Mouse (Mus musculus): ENCODE data around the gene Ptpra. TPM values are rescaled to one million over a fixed set of nuclear protein-coding genes. Genes with fewer than 3 reads are reported as not detected.

The Ptpra gene
- total and polyA plus RNA-seq, 2 experiments from 2014 or later = 144 to 147 TPM

DNA sequence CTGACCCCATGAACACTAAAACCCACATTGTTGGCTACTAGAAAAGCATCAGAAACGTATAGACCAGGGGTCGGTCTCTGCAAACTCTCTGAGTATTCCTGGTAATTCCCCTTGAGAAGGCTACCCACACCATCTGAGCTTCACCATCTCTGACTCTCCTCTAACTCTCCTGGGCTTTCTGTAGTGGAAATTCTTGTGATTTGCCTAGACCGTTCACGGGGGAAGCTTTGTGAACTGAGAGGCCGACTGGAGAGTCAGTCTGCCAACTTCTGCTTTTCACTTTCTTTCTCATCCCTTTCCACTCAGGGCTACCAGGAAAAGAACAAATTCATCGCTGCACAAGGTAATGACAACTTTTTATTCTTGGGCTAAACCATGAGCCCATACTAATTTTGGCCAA lies 84.9 kb downstream of the Ptpra start:
- DNase-seq (ENCODE audit: low spot score) (no peak), ATAC-seq (ENCODE audit: low FRiP score) (no peak)
- 93% methylated on average over 6 of the region's 6 CpGs for WGBS
- H3K4me2 ChIP-seq (ENCODE audit: low read depth, low read length, poor library complexity, severe bottlenecking) = no peak overlapping the region
- H3K27ac ChIP-seq (ENCODE audit: low read depth, low read length) = no peak overlapping the region
- H3K36me3 ChIP-seq (ENCODE audit: insufficient read depth, low read length) = peaks cover 58% of the 10 kb centered on the region
- H3K9me3 ChIP-seq (ENCODE audit: low read length) = no peaks in the 10 kb centered on the region
- no peak overlapping the region for H3K9ac ChIP-seq (replicated peaks; ENCODE audit: low read length, poor library complexity, severe bottlenecking)
- no peak overlapping the region for H3K4me3 ChIP-seq (ENCODE audit: low read depth, low read length)
- H3K4me1 ChIP-seq (ENCODE audit: insufficient read depth, low read length) = no peaks in the 10 kb centered on the region
- H3K27me3 ChIP-seq (ENCODE audit: insufficient read depth, low read length) = no peaks in the 10 kb centered on the region; the same call in 1 of the 2 replicates
- no peak for TF ChIP-seq CTCF (IDR thresholded peaks at IDR 0.05)

DNA sequence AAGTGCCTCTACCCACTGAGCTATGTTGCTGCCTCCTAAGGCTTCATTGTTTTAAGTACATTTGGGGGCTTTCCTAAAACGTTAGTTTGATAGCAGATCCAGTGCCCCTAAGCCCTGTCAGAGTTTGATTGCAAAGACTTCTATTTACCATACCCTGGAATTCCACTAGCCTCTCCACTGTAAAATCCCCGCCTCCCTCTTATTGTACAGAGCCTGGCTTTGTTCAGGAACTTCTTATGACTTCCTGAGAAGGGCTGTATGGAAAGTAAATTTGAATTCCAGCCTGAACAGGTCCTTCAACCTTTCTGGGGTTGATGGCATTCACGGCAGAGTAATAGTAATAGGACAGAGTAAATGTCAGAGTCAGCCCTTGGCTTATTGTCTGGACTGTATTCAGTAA lies 86.8 kb downstream of the Ptpra start:
- 77% methylated on average over 3 of the region's 3 CpGs for WGBS
- H3K4me3 ChIP-seq (ENCODE audit: low read depth, low read length) = no peak overlapping the region
- H3K9me3 ChIP-seq (ENCODE audit: low read length) = no peaks in the 10 kb centered on the region
- no peak for TF ChIP-seq CTCF (IDR thresholded peaks at IDR 0.05)
- H3K4me2 ChIP-seq (ENCODE audit: low read depth, low read length, poor library complexity, severe bottlenecking) = no peak overlapping the region
- no peaks in the 10 kb centered on the region for H3K4me1 ChIP-seq (ENCODE audit: insufficient read depth, low read length)
- no peaks in the 10 kb centered on the region; the same call in 1 of the 2 replicates for H3K27me3 ChIP-seq (ENCODE audit: insufficient read depth, low read length)
- peaks cover 77% of the 10 kb centered on the region for H3K36me3 ChIP-seq (ENCODE audit: insufficient read depth, low read length)
- no peak overlapping the region for H3K9ac ChIP-seq (replicated peaks; ENCODE audit: low read length, poor library complexity, severe bottlenecking)
- DNase-seq (ENCODE audit: low spot score) (no peak), ATAC-seq (ENCODE audit: low FRiP score) (no peak)
- no peak overlapping the region for H3K27ac ChIP-seq (ENCODE audit: low read depth, low read length)

DNA sequence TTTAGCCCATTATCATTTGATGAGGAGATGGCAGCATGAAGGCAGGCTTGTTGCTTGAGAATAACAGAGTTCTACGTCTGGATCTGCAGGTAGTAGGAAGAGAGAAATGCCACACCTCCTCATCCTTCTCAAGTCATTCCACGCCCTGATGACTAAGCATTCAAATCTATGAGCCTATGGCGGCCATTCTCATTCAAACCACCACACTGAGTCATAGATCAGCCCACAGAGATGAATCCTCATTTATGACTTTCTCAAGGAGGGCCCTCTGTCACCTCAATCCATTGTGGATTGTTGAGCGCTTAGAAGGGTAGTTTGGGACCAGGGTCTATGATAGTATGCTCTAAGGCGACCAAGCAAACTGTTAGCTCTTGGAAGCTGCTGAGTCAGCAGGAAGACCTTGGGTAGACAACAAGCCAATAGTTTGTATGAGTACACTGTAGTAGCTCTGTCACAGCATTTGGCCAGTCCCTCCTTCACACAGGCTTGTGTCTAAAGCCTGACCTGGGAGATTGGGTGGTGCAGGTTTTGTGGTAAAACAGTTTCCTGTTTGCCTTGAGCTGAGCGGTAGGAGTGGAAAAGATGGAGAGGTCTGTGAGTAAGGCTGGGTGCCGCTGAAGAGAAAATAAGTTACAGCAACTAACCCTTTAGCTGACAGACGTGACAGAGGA lies 88.9 kb downstream of the Ptpra start:
- DNase-seq (ENCODE audit: low spot score) (no peak), ATAC-seq (ENCODE audit: low FRiP score) (no peak)
- WGBS = 92% methylated on average over 8 of the region's 8 CpGs
- H3K9ac ChIP-seq (replicated peaks; ENCODE audit: low read length, poor library complexity, severe bottlenecking) = no peak overlapping the region
- no peak overlapping the region for H3K4me2 ChIP-seq (ENCODE audit: low read depth, low read length, poor library complexity, severe bottlenecking)
- H3K4me3 ChIP-seq (ENCODE audit: low read depth, low read length) = no peak overlapping the region
- H3K27ac ChIP-seq (ENCODE audit: low read depth, low read length) = no peak overlapping the region
- H3K36me3 ChIP-seq (ENCODE audit: insufficient read depth, low read length) = peaks cover 80% of the 10 kb centered on the region
- H3K27me3 ChIP-seq (ENCODE audit: insufficient read depth, low read length) = no peaks in the 10 kb centered on the region; the same call in 1 of the 2 replicates
- H3K4me1 ChIP-seq (ENCODE audit: insufficient read depth, low read length) = no peaks in the 10 kb centered on the region
- no peaks in the 10 kb centered on the region for H3K9me3 ChIP-seq (ENCODE audit: low read length)
- no peak for TF ChIP-seq CTCF (IDR thresholded peaks at IDR 0.05)

DNA sequence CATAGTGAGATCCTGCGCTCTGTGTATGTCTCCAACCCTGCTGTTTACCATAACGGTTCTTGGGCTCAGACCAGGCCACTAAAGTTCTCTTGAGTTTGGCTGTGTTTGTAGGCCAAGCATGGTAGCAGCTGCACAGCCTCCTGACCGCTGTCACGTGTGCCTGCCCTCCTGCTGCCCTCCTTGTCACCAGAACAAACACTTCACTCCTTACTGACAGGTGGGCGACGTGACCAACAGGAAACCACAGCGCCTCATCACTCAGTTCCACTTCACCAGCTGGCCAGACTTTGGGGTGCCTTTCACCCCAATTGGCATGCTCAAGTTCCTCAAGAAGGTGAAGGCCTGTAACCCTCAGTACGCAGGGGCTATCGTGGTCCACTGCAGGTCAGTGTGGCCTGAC lies 90.2 kb downstream of the Ptpra start:
- Histone ChIP-seq H3K9ac (replicated peaks; ENCODE audit: low read length, poor library complexity, severe bottlenecking) (no peak overlapping the region), H3K27ac (ENCODE audit: low read depth, low read length) (no peak overlapping the region), H3K4me2 (ENCODE audit: low read depth, low read length, poor library complexity, severe bottlenecking) (no peak overlapping the region), H3K36me3 (ENCODE audit: insufficient read depth, low read length) (peaks cover 84% of the 10 kb centered on the region), H3K4me1 (ENCODE audit: insufficient read depth, low read length) (no peaks in the 10 kb centered on the region), H3K4me3 (ENCODE audit: low read depth, low read length) (no peak overlapping the region), H3K9me3 (ENCODE audit: low read length) (no peaks in the 10 kb centered on the region), H3K27me3 (ENCODE audit: insufficient read depth, low read length) (no peaks in the 10 kb centered on the region; the same call in 1 of the 2 replicates)
- TF ChIP-seq CTCF (IDR thresholded peaks at IDR 0.05) = no peak
- WGBS = 95% methylated on average over 9 of the region's 9 CpGs
- DNase-seq (ENCODE audit: low spot score) = no peak
- no peak for ATAC-seq (ENCODE audit: low FRiP score)

DNA sequence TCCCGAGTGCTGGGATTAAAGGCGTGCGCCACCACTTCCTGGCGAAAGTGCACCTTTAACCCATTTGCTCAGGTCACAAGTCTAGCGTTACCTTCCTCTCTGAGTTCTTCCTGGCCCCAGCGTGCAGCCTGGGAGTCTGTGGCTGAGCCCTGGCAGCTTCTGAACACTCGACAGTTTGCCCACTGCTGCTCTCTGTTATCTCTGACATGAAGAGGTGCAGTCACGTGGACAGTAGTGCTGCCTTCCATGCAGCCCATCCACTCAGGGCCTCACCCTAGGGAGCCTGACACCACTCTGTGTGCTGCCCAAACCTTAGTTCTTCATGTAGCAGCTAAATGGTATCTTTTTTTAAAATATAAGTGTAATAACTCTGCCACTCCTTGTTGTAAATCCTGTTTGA lies 96.9 kb downstream of the Ptpra start:
- ATAC-seq (ENCODE audit: low FRiP score) = no peak
- Histone ChIP-seq H3K9me3 (ENCODE audit: low read length) (no peaks in the 10 kb centered on the region), H3K27ac (ENCODE audit: low read depth, low read length) (no peak overlapping the region), H3K9ac (replicated peaks; ENCODE audit: low read length, poor library complexity, severe bottlenecking) (no peak overlapping the region), H3K4me3 (ENCODE audit: low read depth, low read length) (no peak overlapping the region), H3K36me3 (ENCODE audit: insufficient read depth, low read length) (peaks cover 77% of the 10 kb centered on the region), H3K4me1 (ENCODE audit: insufficient read depth, low read length) (no peaks in the 10 kb centered on the region), H3K4me2 (ENCODE audit: low read depth, low read length, poor library complexity, severe bottlenecking) (no peak overlapping the region), H3K27me3 (ENCODE audit: insufficient read depth, low read length) (no peaks in the 10 kb centered on the region)
- no peak for TF ChIP-seq CTCF (IDR thresholded peaks at IDR 0.05)
- 91% methylated on average over 8 of the region's 8 CpGs for WGBS
- no peak for DNase-seq (ENCODE audit: low spot score)

DNA sequence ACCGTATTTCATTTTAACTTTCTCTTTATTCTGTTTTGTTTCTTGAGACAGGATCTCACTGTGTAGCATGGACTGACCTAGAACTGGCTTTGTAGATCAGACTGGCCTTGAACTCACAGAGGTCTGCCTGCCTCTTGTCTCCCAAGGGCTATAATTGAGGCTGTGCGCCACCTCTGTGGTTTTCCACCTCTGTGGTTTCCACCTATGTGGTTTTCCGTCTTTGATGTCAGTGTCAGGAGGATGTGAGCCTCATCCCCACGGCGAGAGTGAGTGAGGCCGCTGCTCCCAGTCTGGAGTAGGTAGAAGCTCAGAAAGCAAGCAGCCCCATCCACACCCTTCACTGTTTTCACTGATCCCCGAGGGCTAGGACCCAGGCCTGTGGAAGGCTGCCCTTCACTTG lies 104.8 kb downstream of the Ptpra start:
- H3K9me3 ChIP-seq (ENCODE audit: low read length) = no peaks in the 10 kb centered on the region
- H3K4me1 ChIP-seq (ENCODE audit: insufficient read depth, low read length) = no peaks in the 10 kb centered on the region
- no peak overlapping the region for H3K9ac ChIP-seq (replicated peaks; ENCODE audit: low read length, poor library complexity, severe bottlenecking)
- H3K36me3 ChIP-seq (ENCODE audit: insufficient read depth, low read length) = peaks cover 50% of the 10 kb centered on the region
- no peak overlapping the region for H3K27ac ChIP-seq (ENCODE audit: low read depth, low read length)
- DNase-seq (ENCODE audit: low spot score) (no peak), ATAC-seq (ENCODE audit: low FRiP score) (no peak)
- H3K4me3 ChIP-seq (ENCODE audit: low read depth, low read length) = no peak overlapping the region
- no peak for TF ChIP-seq CTCF (IDR thresholded peaks at IDR 0.05)
- H3K4me2 ChIP-seq (ENCODE audit: low read depth, low read length, poor library complexity, severe bottlenecking) = no peak overlapping the region
- H3K27me3 ChIP-seq (ENCODE audit: insufficient read depth, low read length) = no peaks in the 10 kb centered on the region
- 92% methylated on average over 7 of the region's 7 CpGs for whole genome bisulfite sequencing
